Comparison of ENCODE assay signal across 8 mouse cellular contexts in the genomic region with DNA sequence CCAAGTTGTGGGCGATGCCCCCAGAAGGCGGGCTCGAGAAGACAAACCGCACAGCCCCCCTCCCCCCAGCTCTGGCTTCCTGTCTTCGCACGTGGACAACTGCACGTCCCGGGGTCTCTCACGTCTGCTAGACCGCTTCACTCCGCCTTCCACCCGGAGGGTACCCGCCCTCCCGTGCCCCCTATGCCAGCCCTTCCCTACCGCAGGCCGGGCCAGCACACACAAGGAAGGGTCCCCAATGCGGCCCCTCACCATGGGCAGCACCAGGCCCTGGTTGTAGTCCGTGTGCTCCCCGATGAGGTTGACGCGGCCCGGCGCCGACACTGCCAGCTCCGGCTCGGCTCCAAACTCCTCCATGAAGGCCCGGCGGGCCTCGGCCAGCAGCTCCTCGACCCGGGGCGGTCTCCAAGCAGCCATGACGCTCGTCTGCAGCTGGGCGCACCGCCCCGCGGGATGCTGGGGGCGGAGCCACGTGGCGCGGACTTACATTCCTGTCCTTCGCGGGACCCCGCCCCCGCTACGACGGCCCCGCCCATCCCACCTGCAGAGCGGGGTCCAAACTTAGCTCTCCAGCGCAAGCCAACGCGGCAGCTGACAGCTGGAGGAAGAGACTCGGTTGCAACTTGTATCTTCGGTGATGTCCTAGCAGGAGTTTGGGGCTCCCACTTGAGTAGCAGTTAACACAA. TPM values are rescaled to one million over a fixed set of nuclear protein-coding genes. Genes with fewer than 3 reads are reported as not detected.
A peak's percentile ranks its signal among the peaks of the same experiment; 100 is the strongest.
DNase-seq lines count a peak whose midpoint lies in the region; ATAC-seq lines count a peak whose summit lies in the region.

A gene (minus strand): TSS at position 458 of the 686 bp plus-strand sequence.

- peak; percentile 95 for DNase-seq in NIH3T3 (ENCODE audit: low read depth)
- peak; percentile 62 to 82 for DNase-seq in cerebellum, postnatal 25 days
- peak; percentile 64 to 69 for DNase-seq in frontal cortex, postnatal 25 days (ENCODE audit: low spot score in 2 of 2)
- peak; percentile 53 to 70 for DNase-seq in layer of hippocampus, postnatal 25 days (ENCODE audit: extremely low spot score in 1 of 2, low spot score in 1 of 2)
- peak; percentile 89 for DNase-seq in lung, postnatal 14 days
- DNase-seq in retina, adult 2 months (ENCODE audit: low read depth, low spot score): peak; percentile 65
- DNase-seq in thymus, postnatal 25 days: peak; percentile 96

- peak within 1 kb of the TSS; percentile 61 for H3K4me3 ChIP-seq in hindbrain, embryonic 13.5 days

- H3K36me3 ChIP-seq in hindbrain, embryonic 13.5 days: 0 out of 2 replicates have a peak, but pooled peaks cover 3% of the 10 kb centered on the region

- peak; percentile 85 for ATAC-seq in hindbrain, embryonic 13.5 days (ENCODE audit: low FRiP score)

- 0 out of 2 replicates have a peak, but pooled peaks cover 7% of the 10 kb centered on the region for H3K27me3 ChIP-seq in hindbrain, embryonic 13.5 days

- peak within 1 kb of the TSS; percentile 84 for H3K4me2 ChIP-seq in hindbrain, embryonic 13.5 days

- peaks cover 31% of the 10 kb centered on the region for H3K4me1 ChIP-seq in hindbrain, embryonic 13.5 days (replicated peaks)

- no peaks in the 10 kb centered on the region for H3K9me3 ChIP-seq in hindbrain, embryonic 13.5 days

- H3K27ac ChIP-seq in hindbrain, embryonic 13.5 days: peak within 1 kb of the TSS; percentile 78

- WGBS in hindbrain, embryonic 13.5 days: under 1% methylated on average over 55 of the region's 55 CpGs

- peak within 1 kb of the TSS; percentile 80 for H3K9ac ChIP-seq in hindbrain, embryonic 13.5 days

RNA-seq across cellular contexts. Expression of the gene that starts here (rescaled TPM):
- 64.3 and 65.5 TPM in 2 replicates for polyA plus RNA-seq in hindbrain, embryonic 13.5 days (2015; fragmentation: Nextera tagmentation; extraction: Ambion mirVana)
- total RNA-seq in layer of hippocampus, postnatal 25 days (2021): 10 to 100 TPM; 14.0 to 16.9 TPM

Comparison
In these comparisons a context has a peak if more than half of its experiments do, and no peak if none do; other contexts are left out.
1. Peak in every context shown above with its lines: DNase-seq, ATAC-seq, H3K4me3 ChIP-seq and H3K27ac ChIP-seq.